Mouse (Mus musculus) CH12.LX (cell line): ENCODE results near the gene Arhgef2.

ENCODE experiments used
- CTCF ChIP-seq, 2 experiments: IDR thresholded peaks in 1 of 2; conservative IDR thresholded peaks in 1 of 2; 2 replicates each; pipeline ENCODE4 v1.5.1; 2011 to 2012; ENCODE audit warnings: low read depth in 2 of 2, low read length in 2 of 2, improper control_type of control experiment in 1 of 2, inconsistent platforms in 1 of 2, mild to moderate bottlenecking in 1 of 2, moderate library complexity in 1 of 2
- POLR2A ChIP-seq: IDR thresholded peaks from 2 replicates; pipeline ENCODE4 v1.6.1; 2011; ENCODE audit warnings: low read depth, mild to moderate bottlenecking, improper control_type of control experiment, low read length

DNA sequence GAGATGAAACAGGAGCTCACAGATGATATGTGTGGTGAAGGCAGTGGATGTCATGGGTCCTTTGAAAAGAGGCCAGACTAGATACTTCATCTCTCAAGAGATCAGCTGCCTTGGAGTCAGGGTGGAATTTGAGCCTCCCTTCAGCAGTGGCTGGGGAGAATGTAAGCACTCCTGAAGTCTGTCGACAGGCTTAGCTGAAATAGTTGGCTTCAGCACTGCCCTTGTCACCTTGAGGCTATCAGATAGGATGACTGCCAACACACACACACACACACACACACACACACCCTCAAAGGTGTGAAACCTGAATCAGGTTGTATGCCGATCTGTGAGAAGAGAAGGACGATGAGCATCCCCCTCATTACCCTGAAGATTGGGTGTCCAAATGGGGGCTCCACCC is 14.7 kb upstream of the Arhgef2 start:
- TF ChIP-seq POLR2A, result no peak
- TF ChIP-seq CTCF (conservative IDR thresholded peaks at IDR 0.05 in 1 of 2, IDR thresholded peaks at IDR 0.05 in 1 of 2; ENCODE audit: low read depth in 2 of 2, low read length in 2 of 2), result no peak
